Mouse (Mus musculus) testis, adult 2 months (tissue): ENCODE measurements around the gene Tubgcp6. TPM values are rescaled to one million over a fixed set of nuclear protein-coding genes. Genes with fewer than 3 reads are reported as not detected.

Experiments used
- H3K27ac ChIP-seq: fragments of 200-500 bp; 2 replicates; pipeline ENCODE4 v1.5.1; 2012; ENCODE audit warnings: low read depth, low read length; ENCODE audit not compliant: control insufficient read depth, insufficient read depth
- H3K27me3 ChIP-seq: fragments of 200-500 bp; 2 replicates; pipeline ENCODE4 v1.6.1; 2012; ENCODE audit warnings: mild to moderate bottlenecking, low read length, moderate library complexity; ENCODE audit not compliant: control insufficient read depth, insufficient read depth
- H3K36me3 ChIP-seq: fragments of 200-500 bp; 2 replicates; pipeline ENCODE4 v1.6.1; 2012; ENCODE audit warnings: mild to moderate bottlenecking, low read length; ENCODE audit not compliant: control insufficient read depth, insufficient read depth
- H3K4me1 ChIP-seq: fragments of 200-500 bp; 2 replicates; pipeline ENCODE4 v1.6.1; 2012; ENCODE audit warnings: low read length; ENCODE audit not compliant: control insufficient read depth, insufficient read depth
- H3K4me3 ChIP-seq: fragments of 200-500 bp; 2 replicates; pipeline ENCODE4 v1.5.1; 2012; ENCODE audit warnings: low read depth, mild to moderate bottlenecking, low read length, moderate library complexity, mixed read lengths; ENCODE audit not compliant: control insufficient read depth
- CTCF ChIP-seq: fragments of 200-500 bp; IDR thresholded peaks from 2 replicates; pipeline ENCODE4 v1.5.1; 2012; ENCODE audit warnings: low read depth, mild to moderate bottlenecking, inconsistent platforms, low read length, moderate library complexity; ENCODE audit not compliant: control insufficient read depth, insufficient read depth, insufficient replicate concordance
- POLR2A ChIP-seq: fragments of 200-500 bp; IDR thresholded peaks from 2 replicates; pipeline ENCODE4 v1.6.1; 2012; ENCODE audit warnings: low read depth, mild to moderate bottlenecking, inconsistent platforms, low read length, moderate library complexity; ENCODE audit not compliant: control insufficient read depth
- polyA plus RNA-seq: library from polyadenylated mRNA; depleted of rRNA; stranded (reverse); fragments of >200 nt; gene quantifications from 2 replicates; pipeline ENCODE4 v1.2.3, GENCODE M21; 2012; rRNA removed

The Tubgcp6 gene
- polyA plus RNA-seq, result 9.9 and 10.5 TPM in 2 replicates

DNA sequence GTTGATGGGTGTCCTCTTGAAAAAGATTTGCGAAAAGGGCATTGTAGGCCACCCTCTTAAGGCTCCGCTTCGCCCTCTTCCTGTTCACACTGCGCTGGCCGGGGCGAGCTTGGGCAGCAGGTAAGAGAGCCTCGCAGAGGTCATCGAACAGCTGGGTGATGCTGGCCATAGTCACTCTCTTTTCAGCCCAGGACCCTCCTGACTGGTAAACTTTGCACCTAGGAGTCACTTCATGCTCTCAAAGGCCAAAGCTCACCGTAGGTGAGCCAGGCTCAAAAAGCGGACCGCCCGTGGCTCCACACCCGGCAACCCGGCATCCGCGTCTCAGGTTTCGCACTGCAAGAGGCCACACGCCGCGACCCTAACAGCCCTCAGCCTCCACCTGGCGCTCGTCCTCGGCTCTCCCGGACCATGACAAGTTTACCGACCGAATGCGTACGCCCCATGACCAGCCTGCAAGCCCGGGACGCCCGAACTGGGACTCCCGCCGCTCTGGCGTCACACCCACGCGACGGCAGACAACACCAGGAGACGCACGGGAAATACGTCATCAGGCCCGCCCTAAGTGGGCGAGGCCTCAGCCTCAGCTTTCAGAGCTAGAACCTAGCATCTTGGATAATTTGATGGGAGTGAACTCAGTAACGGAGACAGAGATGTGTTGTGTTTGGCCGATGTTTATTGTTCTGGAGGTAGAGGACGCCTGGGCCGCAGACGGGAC is at the start of gene Tubgcp6:
Gene Tubgcp6 (minus strand): TSS at position 464 of the 718 bp plus-strand sequence.
- Histone ChIP-seq H3K27me3 (no peaks in the 10 kb centered on the region), H3K4me1 (peaks cover 12% of the 10 kb centered on the region)

DNA sequence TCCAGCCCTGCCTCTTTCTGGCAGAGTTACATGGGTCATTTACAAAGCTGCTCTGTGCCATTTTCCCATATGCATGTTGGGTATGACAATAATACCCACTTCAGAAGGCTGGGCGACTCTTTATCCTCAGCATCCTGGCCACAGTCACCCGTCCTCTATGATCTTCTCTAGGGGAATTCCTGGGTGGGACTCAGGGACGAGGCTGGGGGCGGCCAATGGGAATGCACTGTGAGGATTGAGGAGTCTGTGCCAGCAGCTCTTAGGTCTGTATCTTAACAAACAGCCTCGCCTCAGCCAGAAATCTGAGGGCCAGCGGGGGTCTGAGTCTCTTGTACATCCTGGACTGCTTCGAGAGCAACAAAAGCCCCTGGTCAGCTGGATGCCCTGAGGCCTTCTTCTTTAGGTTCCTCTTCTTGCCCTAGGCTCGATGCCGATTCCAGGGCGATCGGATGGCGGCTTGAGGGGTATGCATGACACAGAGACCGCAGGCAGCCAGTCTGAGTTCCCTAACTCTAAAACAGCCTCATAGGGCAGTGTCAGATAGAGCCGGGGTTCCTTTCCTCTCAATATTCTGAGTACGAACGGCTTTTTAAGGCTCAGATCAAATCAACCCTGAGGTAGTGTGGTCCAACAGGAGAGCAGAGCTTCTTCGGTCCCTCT is 49.5 kb upstream of the Tubgcp6 start:
- Histone ChIP-seq H3K27me3 (no peaks in the 10 kb centered on the region; the same call in 1 of the 2 replicates), H3K27ac (no peak overlapping the region; the same call in 1 of the 2 replicates), H3K4me3 (peak overlapping the region; percentile 83), H3K4me1 (peaks cover 48% of the 10 kb centered on the region), H3K36me3 (no peaks in the 10 kb centered on the region)
- TF ChIP-seq POLR2A, result no peak
- TF ChIP-seq CTCF, result no peak

More for the DNA sequence above, at the start of gene Tubgcp6:
- no peaks in the 10 kb centered on the region; the same call in 1 of the 2 replicates for H3K36me3 ChIP-seq
- H3K4me3 ChIP-seq, result peak within 1 kb of the TSS; percentile 85
- peak within 1 kb of the TSS; percentile 72 for H3K27ac ChIP-seq
- peak; percentile 76 for TF ChIP-seq POLR2A
- TF ChIP-seq CTCF, result no peak

DNA sequence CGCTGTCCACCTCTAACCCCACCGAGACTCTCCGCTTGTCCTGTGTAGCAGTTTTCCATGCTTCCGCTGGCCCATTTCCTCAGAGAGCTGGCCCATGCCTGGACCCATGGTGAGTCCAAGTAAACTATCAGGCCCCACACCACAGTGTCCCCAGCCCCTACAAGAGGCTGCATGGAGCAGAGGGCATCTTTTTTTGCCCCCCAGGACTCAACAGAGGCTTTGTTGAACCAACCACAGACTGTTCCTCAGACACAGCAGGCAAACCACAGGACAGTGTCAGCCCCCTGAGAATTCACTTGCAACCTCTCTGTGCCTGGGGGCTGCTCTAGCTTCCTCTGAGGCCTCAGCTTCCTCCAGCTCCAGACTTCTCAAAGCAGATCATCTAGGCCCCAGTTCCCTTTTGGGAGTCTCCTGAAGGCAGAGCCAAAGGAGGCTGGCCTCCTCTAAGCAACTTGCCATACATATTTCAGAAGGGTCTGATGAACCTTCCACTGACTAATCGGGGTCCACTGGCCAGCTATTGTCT is 48.7 kb upstream of the Tubgcp6 start:
- Histone ChIP-seq H3K27ac (no peak overlapping the region), H3K27me3 (no peaks in the 10 kb centered on the region; the same call in 1 of the 2 replicates), H3K36me3 (no peaks in the 10 kb centered on the region), H3K4me3 (peak overlapping the region; percentile 83), H3K4me1 (peaks cover 44% of the 10 kb centered on the region)
- TF ChIP-seq POLR2A (no peak), CTCF (no peak)

DNA sequence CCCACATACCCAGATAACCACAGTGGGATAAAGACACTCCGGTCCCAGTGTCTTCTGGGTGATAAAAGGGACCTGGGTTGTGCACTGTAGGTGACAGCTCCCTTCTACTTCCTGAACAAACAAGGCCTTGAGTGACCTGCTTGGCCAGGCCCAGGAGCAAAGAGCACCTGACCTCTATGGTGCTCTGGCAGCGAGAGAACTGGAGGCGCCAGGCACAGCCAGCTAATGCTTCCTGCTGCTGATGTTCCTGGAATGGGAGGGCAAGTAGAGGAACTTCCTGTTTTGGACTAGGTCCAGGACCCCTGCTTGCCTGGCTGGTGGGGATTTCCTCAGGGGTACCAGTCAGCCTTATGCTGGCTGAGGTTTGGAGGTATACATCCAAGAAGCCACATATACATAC is 47.2 kb upstream of the Tubgcp6 start:
- peaks cover 43% of the 10 kb centered on the region for H3K4me1 ChIP-seq

DNA sequence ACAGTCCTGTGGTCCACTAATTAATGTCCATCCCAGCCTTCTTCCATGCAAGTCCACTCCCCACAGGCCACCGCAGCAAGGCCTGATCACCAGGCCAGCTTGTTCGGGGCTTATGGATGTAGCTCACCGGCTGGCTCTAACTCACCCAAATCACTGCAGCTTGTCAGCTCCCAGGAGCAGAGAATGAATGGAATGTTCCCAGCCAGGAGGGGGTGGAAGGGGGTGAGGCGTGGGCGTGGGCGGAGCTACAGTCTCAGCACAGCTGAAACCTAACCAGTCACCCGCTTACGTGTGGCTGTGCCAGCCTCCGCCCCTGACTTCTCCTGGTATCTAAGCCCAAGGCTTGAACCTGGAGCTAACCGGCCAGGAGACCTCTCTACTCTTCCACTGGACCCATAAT is 46.5 kb upstream of the Tubgcp6 start:
- Histone ChIP-seq H3K36me3 (no peaks in the 10 kb centered on the region), H3K27ac (no peak overlapping the region), H3K27me3 (no peaks in the 10 kb centered on the region; the same call in 1 of the 2 replicates), H3K4me1 (peaks cover 39% of the 10 kb centered on the region), H3K4me3 (no peak overlapping the region)
- no peak for TF ChIP-seq CTCF

More for the DNA sequence above, 47.2 kb upstream of the Tubgcp6 start:
- TF ChIP-seq POLR2A, result no peak
- no peak for TF ChIP-seq CTCF
- H3K27ac ChIP-seq, result no peak overlapping the region
- H3K36me3 ChIP-seq, result no peaks in the 10 kb centered on the region
- H3K27me3 ChIP-seq, result no peaks in the 10 kb centered on the region; the same call in 1 of the 2 replicates
- no peak overlapping the region for H3K4me3 ChIP-seq

DNA sequence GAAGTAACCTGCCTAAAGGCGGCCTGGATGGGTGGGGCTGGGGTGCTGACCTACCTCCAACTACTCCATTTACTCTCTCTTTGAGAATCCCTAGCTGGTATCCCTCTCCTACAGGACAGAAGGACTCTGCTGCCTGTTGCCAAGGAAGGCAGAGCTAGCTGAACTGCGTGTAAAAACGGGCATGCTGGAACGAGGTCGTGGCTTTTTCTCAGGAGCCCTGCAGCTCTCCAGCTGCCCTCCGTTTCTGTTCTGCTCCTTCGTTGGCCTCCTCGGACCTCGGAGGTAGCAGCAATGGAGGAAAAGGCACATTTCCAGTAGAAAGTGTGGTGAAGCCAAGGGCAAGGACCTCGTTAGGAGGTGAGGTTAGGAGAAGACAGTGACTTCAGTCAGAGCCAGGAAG is 46.0 kb upstream of the Tubgcp6 start:
- no peak overlapping the region for H3K4me3 ChIP-seq
- H3K27me3 ChIP-seq, result no peaks in the 10 kb centered on the region; the same call in 1 of the 2 replicates
- no peak overlapping the region for H3K27ac ChIP-seq
- TF ChIP-seq CTCF (no peak), POLR2A (no peak)
- peaks cover 36% of the 10 kb centered on the region for H3K4me1 ChIP-seq
- H3K36me3 ChIP-seq, result no peaks in the 10 kb centered on the region

DNA sequence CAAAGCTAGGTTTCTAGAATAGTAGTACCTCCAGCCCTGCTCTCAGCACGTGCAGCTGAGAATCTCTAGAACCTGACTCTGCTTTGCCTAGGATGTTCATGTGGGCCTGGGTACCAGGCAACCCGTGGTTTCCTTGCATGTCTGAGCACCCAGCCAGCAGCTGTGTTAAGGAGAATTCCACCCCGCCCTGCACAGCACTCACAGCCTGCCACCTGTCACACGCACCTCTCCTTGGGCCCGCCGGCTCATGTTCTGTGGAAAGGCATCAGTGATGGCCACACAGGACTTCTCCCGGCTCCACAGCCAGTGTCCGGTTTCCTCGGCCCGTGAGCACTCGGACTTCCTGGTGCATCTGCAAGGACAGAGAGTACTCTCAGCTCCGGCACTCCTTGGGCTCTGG is 42.6 kb upstream of the Tubgcp6 start:
- H3K36me3 ChIP-seq, result no peaks in the 10 kb centered on the region
- H3K27ac ChIP-seq, result no peak overlapping the region
- H3K4me3 ChIP-seq, result no peak overlapping the region
- H3K27me3 ChIP-seq, result no peaks in the 10 kb centered on the region
- TF ChIP-seq CTCF (no peak), POLR2A (no peak)
- H3K4me1 ChIP-seq, result peaks cover 10% of the 10 kb centered on the region
